Mouse (Mus musculus): ENCODE results near the gene Tas2r119.

GRCm38 (mm10) chr15:32141657-32142056, 35.4 kb upstream of the Tas2r119 start:
- TF ChIP-seq CTCF (IDR thresholded peaks at IDR 0.05; ENCODE audit: borderline replicate concordance, insufficient read depth, low read length) (no peak), POLR2A (IDR thresholded peaks at IDR 0.05; ENCODE audit: low read depth, low read length) (no peak)

Measured in embryonic fibroblast, embryonic 13.5 days (primary cell).